ENCODE assay signal across 14 mouse cellular contexts in genomic region chr6:114684407-114684806, GRCm38 (mm10).
"Had no signal": no experiment of that assay in that cellular context is flagged by ENCODE, and none has a peak within 500 bp of the region (broad histone marks: within the 10 kb centered on the region; RNA-seq: fewer than 3 reads in every experiment).

No protein-coding gene starts in this region.

- DNase-seq: right cerebral cortex, adult 18-20 months; right cerebral cortex, postnatal 14 days; right cerebral cortex, postnatal 25 days; right cerebral cortex, postnatal 4 days; spleen, adult 18-20 months; thymus, adult 18-20 months; thymus, adult 2 months; thymus, postnatal 14 days; thymus, postnatal 25 days; thymus, postnatal 36 days; thymus, postnatal 4 days had no signal

- H3K4me2 ChIP-seq: neural tube, embryonic 15.5 days; stomach, embryonic 15.5 days had no signal

- H3K4me1 ChIP-seq: neural tube, embryonic 15.5 days; stomach, embryonic 15.5 days had no signal

- H3K27ac ChIP-seq: neural tube, embryonic 15.5 days; stomach, embryonic 15.5 days; stomach, postnatal 0 days had no signal

- H3K9ac ChIP-seq: neural tube, embryonic 15.5 days; stomach, embryonic 15.5 days had no signal

- H3K27me3 ChIP-seq: neural tube, embryonic 15.5 days; stomach, embryonic 15.5 days had no signal

- H3K9me3 ChIP-seq: neural tube, embryonic 15.5 days; stomach, embryonic 15.5 days had no signal

- H3K4me3 ChIP-seq: neural tube, embryonic 15.5 days; stomach, embryonic 15.5 days had no signal
